Mouse (Mus musculus) yolk sac, embryonic 10.5 days (tissue): ENCODE data around the gene Ttc8.

Experiments used
- DNase-seq: peaks from one replicate; pipeline ENCODE4 v3.0.0-alpha.2; 2017; ENCODE audit warnings: low spot score

Gene Ttc8

DNA sequence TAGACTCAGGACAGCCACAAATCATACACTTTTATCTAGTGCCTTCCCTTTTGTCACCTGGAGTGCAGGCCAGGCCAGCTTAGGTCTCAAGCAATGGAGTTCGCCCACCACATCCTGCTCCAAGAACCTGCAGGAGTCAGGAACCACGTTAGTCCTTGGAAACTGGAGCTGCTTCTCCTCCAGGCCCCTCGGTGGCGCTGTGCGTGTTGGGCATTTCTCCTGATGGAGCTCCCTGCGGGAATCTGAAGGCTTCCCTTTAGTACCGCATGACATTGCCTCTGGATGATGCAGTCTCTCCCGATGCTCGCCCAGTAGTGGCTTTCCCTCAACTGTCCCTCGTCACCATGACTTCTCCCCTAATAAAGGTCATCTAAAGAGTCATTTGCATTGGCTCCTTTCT is 53.1 kb downstream of the Ttc8 start:
- no peak for DNase-seq

GRCm38 (mm10) chr12:98974157-98974804 is 53.9 kb downstream of the Ttc8 start:
- no peak for DNase-seq

DNA sequence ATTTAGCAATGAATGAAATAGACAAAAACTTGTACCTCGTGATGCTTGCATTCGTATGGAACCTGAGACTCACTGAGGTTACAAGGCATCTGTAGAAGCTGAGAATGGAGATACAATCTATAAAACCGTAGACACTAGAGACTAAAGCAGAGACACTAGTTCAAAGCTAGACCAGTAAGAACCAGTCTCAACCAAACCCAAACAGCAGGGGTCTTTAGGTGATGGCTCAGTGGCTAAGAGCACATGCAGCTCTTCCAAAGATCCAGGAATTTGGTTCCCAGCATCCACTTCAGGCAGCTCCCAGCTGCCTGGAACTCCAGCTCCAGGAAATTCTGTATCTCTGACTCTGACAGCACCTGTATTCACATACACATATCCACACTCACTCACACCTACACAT is 60.7 kb downstream of the Ttc8 start:
- DNase-seq, result no peak

- DNase-seq, result no peak
Observed at GRCm38 (mm10) chr12:98984785-98985184, 64.4 kb downstream of the Ttc8 start.

GRCm38 (mm10) chr12:98991076-98991829 is 70.9 kb downstream of the Ttc8 start:
- no peak for DNase-seq

- no peak for DNase-seq
Observed at GRCm38 (mm10) chr12:98991830-98992216, 71.4 kb downstream of the Ttc8 start.

DNA sequence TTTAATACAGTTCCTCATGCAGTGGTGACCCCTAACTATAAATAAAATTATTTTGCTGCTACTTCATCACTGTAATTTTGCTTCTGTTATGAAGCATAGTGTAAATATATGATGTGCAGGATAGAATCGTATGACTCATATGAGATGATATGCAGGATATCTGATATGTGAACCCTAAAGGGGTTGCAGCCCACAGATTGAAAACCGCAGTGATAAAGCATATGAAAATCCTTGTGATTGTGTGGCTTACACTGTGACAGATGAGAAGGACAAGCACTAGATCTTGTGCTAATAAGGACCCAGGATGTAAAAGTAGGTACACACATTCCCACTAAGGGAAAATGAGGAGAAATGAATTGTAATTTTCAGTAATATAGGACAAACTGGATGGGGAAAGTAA is 73.4 kb downstream of the Ttc8 start:
- no peak for DNase-seq

DNA sequence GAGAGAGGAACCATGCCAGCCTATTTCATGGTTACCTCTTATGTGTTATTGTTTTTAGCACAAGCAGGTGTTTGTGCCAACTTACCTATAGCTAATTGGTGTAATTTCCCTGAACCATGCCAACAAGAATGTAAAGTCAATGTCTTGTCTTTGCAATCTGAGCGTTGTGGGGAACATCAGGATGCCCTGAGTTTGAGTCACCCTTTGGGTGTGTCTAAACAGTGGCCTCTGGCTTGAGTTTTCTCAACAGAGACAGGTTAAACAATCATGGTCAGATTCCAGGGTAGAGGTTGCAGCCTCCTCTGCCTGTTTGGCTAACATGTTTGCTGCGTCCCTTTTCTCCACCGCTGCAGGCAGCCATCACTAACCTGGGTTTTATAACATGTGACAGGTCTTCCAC is 74.0 kb downstream of the Ttc8 start:
- no peak for DNase-seq

- DNase-seq, result no peak
Observed at GRCm38 (mm10) chr12:98995881-98996280, 75.5 kb downstream of the Ttc8 start.

DNA sequence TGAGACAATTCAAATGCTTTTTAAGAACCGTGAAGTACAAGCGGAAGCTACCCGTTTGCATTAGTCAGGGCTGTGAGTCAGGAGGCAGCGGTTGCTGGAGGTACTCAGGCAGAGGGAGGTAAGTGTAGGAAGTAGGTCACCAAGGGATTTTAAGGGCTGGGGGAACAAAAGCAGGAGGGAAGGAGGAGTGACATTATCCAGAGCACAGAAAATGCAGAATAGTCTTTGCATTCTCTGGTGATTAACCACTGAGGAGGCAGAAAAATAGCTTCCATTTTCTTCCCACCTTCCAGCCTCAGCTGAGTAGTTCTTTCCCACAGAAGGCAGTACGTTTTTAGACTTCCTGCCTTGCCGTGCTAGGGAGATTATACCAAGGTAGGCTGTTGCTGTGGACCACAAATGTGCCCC is 76.2 kb downstream of the Ttc8 start:
- DNase-seq, result no peak

GRCm38 (mm10) chr12:98997046-98997445 is 76.7 kb downstream of the Ttc8 start:
- no peak for DNase-seq

DNA sequence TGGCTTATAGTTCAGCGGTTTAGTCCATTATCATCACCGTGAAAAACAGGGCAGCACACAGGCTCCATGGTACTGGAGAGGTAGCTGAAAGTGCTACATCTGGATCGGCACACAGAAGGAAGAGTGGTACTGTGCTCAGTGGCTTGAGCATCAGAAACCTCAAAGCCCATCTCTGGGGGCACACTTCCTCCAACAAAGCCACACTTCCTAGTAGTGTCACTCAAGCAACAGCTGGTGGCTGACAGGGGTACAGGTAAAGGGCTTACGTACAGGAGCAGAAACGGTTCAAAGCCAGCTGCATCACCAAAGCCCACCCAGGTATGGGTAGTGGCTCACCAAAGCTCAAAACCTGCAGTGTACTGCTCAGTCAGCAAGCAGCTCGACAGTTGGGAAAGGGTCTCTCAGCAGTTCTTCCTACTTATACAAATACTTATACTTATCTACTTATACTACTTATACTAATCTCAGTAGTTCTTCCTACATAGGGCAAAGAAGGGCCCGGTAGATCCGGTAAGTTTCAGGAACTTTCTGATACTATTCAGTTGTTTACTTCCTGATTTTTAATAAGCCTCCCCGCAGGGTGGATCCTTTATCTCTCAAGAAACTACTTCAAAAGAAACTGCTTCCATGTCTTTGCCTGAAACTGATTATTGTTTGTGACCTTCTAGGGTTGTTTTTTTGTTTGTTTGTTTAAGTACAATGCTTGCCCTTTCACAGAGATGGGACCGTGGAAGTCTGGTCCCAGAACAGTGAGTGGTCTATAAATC is 78.5 kb downstream of the Ttc8 start:
- no peak for DNase-seq

DNA sequence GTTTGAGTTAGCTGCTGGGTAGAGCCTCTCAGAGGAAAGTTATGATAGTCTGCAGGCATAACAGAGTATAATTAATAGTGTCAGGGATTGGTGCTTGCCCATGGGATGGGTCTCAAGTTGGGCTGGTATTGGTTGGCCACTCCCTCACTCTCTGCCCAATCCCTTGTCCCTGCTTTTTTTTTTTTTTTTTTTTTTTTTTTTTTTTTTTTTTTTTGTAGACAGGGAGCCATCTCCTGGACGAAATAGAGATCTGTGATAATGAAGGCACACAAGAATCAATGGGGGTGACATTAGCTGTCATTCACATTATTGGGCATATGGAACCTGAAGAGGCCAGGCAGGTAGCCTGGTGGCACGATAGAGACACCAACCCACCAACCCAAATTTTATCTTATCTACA is 79.9 kb downstream of the Ttc8 start:
- DNase-seq, result no peak

DNA sequence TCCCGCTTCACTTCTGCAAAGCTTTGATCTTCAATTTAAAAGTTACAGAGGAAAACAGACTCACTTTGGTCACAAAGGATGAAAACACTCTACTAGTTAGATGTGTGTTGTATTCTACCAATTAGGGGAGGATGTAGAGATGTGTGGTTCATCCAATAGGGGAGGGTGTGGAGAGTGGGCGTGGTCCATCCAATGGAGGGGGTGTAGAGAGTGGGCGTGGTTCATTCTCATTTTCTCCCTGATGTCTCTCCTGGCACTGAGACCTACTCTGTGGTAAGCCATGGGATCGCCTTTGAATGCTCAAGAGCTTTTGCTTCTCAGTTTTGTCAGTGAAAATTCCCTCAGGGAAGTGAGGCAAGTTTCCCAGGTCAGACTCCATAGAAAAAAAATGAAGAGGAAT is 82.7 kb downstream of the Ttc8 start:
- DNase-seq, result no peak

DNA sequence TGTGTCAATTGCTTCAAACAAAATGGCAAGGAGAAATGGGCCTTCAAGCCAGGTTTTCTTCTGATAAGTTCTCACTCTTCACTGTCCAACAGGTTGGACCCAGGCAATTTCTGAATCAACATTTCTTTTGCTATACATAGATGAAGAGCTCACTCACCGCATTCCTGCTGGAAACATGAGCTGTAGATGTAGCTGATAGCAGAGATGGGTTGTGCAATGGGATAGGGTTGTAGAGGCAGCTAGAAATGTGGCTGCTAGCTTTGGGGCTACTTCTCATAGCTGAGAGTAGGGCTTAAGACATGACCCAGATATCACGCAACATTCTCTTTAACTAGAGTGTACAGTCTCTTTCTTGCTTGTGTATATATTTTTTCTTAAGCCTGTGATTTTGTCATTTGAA is 84.4 kb downstream of the Ttc8 start:
- no peak for DNase-seq

- no peak for DNase-seq
Observed at GRCm38 (mm10) chr12:99008786-99009185, 88.4 kb downstream of the Ttc8 start.

GRCm38 (mm10) chr12:99009430-99009829 is 89.1 kb downstream of the Ttc8 start:
- DNase-seq, result no peak

- no peak for DNase-seq
Observed at GRCm38 (mm10) chr12:99010044-99010443, 89.7 kb downstream of the Ttc8 start.

DNA sequence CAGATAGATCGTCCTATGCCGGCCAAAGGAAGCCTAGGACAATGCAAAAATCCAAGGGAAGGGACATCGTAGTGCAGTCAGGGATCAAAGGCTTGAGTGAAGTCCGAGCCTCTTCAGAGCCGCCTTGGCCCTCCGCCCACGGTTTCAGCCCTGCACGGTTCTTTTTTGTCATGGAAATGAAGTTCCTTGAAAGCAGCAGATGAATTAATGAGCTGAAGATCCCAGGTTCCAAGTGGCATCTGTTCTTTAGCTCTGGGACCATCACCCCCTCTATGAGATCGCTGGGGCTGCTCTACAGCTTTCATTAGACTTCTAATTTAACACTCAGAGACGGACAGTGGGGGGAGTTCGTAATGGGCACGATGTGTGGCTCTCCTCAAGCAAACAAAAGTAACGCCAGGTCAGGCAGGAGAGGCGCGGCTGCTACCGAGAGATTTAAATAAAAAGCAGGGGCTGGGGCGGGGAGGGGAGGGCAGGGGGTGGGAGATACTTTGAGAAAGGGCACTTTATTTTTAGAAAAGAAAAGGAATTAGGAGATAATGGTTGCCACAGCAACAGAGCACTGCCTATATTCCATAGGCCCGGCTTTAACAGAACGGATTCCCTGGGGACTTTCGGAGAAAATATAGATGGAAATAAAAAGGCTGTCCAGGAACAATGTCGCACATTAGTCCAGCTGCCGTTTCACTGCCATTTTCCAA is 90.9 kb downstream of the Ttc8 start:
- peak; percentile 13 for DNase-seq

DNA sequence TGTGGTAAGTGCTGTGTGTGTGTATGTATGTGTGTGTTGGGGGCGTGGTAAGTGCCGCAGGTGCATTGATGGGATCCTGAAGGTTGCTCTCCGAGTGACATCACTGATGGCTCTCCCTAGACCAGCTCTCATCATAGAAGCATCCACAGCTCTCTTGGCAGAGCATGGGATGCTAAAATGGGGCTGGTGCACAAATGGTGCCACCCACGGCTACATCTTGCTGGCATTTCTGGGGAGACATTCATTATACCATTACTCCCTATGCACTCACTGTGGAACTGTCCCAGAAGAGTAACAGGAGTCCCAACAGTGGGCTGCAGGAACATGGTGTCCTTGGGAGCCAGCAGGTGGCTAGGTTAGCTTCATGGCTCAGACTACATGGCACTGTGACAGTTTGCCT is 95.5 kb downstream of the Ttc8 start:
- no peak for DNase-seq

- DNase-seq, result no peak
Observed at GRCm38 (mm10) chr12:99024430-99024960, 104.1 kb downstream of the Ttc8 start.

DNA sequence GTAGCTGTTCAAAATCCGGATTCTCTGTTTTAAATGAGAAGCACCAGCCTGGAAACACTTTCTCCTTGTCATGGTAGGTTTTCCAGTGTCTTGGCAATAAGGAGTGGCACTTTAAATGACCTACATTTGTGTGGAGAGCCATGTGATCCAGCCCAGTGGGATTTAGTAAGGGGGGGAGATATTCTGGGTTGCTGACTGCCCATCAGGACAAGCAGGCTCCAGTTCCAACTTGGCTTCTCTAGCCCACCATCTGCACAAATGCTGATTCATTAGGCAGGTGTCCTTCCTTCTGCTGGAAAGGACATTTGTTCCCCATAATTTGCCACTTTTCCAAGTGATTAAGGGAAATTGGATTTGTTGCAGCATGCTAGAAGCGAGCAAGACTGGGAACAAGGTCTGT is 105.9 kb downstream of the Ttc8 start:
- DNase-seq, result no peak
